Mouse (Mus musculus): Measurements from ENCODE around the gene Pced1b. TPM values are rescaled to one million over a fixed set of nuclear protein-coding genes. Genes with fewer than 3 reads are reported as not detected.
"Not testable (repeated sequence)": the region's sequence is repeated elsewhere in the genome, so short reads cannot be mapped to it uniquely, and the experiment has no call there.

Pced1b gene
- 6.6 and 8.0 TPM in 2 replicates for polyA plus RNA-seq (2015; fragmentation: Nextera tagmentation; extraction: Ambion mirVana)

DNA sequence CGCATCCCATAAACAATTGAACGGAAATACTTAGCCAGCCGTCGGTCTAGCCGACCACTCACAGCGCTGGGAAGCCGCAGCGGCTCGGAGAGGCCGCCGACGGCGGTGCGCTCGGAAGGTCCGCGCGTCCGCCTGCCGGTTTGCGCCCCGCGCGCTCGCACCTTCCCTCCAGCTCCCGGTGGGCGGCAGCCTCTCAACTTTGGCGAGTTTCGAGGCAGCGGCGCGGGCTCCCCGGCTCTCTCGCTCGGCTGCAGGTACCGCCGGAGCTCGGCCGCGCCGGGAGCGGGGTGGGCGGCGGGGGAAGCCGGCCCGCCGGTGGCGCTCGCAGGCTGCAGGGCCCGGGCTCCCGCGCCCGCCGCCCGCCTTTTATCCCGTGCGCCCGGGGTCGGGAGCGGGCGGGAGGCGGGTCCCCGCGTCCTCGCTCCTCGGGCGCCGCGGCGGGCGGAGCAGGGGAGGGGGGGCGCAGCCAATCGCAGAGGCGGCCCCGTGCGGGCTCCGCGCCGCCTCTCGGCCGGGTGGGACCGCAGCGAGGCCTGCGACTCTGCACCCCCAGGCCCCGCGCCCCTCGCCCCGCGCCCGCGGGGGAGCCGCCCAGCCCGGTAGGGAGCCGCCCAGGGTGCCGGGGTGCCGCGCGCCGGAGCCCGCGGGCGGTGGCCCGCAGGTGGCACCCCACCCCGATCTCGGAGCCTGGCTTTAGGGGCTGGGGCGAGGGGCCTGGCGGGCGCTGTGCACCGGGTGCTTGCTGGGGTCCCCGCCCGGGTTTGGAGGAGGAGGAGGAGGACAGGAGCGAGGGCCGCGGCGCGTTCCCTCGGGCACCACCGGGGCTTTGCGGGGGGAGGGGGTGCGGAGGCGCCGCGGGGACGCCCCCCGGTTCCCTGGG is at the start of gene Pced1b, which contains the start of gene Amigo2:
TSS of gene Pced1b (plus strand) at position 197 of the 880 bp plus-strand sequence.
TSS of gene Amigo2 (minus strand) at position 377 of the 880 bp plus-strand sequence.
- peak; percentile 74 for DNase-seq (ENCODE audit: low spot score)
- H3K27me3 ChIP-seq (ENCODE audit: insufficient read depth, low read length) = no peaks in the 10 kb centered on the region

DNA sequence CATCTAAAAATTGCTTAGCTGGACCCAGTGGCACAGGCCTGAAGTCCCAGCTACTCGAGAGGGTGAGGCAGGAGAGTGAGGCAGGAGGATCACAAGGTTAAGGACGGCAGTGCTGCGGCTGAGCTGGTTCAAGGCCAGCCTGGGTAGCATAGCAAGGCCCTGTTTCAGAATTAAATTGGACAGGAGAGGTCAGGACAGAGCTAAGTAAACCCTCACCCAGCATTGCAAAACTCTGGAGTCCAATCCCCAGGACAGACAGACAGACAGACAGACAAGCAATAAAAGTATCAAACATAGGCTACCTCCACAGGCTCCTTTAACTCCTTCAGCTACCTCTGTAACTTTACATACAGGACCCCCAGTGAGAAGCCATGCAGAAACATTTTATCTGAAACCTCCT is 42.0 kb upstream of the Pced1b start:
- no peak overlapping the region for H3K4me3 ChIP-seq (replicated peaks; ENCODE audit: low read depth, low read length)
- no peaks in the 10 kb centered on the region for H3K27me3 ChIP-seq (ENCODE audit: insufficient read depth, low read length)
- ATAC-seq (replicated peaks; ENCODE audit: low FRiP score, low read depth) (no peak), DNase-seq (ENCODE audit: low spot score) (no peak)
- H3K4me1 ChIP-seq (replicated peaks; ENCODE audit: insufficient read depth, low read length) = no peaks in the 10 kb centered on the region
- H3K27ac ChIP-seq = no peak overlapping the region
- no peak overlapping the region for H3K4me2 ChIP-seq (ENCODE audit: low read length)
- H3K36me3 ChIP-seq (ENCODE audit: insufficient read depth, low read length) = no peaks in the 10 kb centered on the region
- H3K9ac ChIP-seq (ENCODE audit: low read depth, low read length) = no peak overlapping the region
- no peaks in the 10 kb centered on the region for H3K9me3 ChIP-seq (replicated peaks; ENCODE audit: low read length)
- 68% methylated on average over 3 of the region's 3 CpGs for WGBS
- TF ChIP-seq CTCF (IDR thresholded peaks at IDR 0.05; ENCODE audit: low read depth) = no peak

More for the DNA sequence above, at the start of gene Pced1b, which contains the start of gene Amigo2:
- WGBS = under 1% methylated on average over 81 of the region's 125 CpGs
- ATAC-seq (replicated peaks; ENCODE audit: low FRiP score, low read depth) = peak; percentile 81
- no peak for TF ChIP-seq CTCF (IDR thresholded peaks at IDR 0.05; ENCODE audit: low read depth)
- Histone ChIP-seq H3K36me3 (ENCODE audit: insufficient read depth, low read length) (no peaks in the 10 kb centered on the region), H3K27ac (peak within 1 kb of the TSS; percentile 96), H3K9ac (ENCODE audit: low read depth, low read length) (peak within 1 kb of the TSS; percentile 97), H3K9me3 (replicated peaks; ENCODE audit: low read length) (no peaks in the 10 kb centered on the region), H3K4me3 (replicated peaks; ENCODE audit: low read depth, low read length) (peak within 1 kb of the TSS; percentile 89), H3K4me2 (ENCODE audit: low read length) (peak within 1 kb of the TSS; percentile 92), H3K4me1 (replicated peaks; ENCODE audit: insufficient read depth, low read length) (peaks cover 3% of the 10 kb centered on the region; the same call in 1 of the 2 replicates)

DNA sequence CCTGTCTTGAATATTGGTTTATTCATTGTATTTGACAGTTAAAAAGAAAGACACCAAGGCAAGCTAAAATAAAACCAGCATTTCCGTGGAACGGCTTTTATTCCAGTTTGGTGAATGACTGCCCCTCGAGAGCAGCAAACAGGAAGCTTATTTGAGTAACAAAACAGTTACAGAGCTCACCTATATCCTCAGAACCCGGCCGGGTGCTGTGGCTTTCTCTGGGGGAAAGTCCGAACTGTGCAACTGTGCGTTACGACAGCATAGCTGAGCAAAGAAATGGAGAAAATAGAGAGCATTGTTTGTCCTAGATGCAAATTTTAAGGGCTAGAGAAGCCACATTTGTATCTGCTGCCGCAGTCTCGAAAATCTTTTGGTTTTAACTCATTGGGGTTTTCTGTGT is 41.1 kb upstream of the Pced1b start:
- Histone ChIP-seq H3K4me2 (ENCODE audit: low read length) (no peak overlapping the region), H3K4me1 (replicated peaks; ENCODE audit: insufficient read depth, low read length) (no peaks in the 10 kb centered on the region), H3K27ac (no peak overlapping the region), H3K36me3 (ENCODE audit: insufficient read depth, low read length) (no peaks in the 10 kb centered on the region), H3K27me3 (ENCODE audit: insufficient read depth, low read length) (no peaks in the 10 kb centered on the region), H3K9ac (ENCODE audit: low read depth, low read length) (no peak overlapping the region), H3K9me3 (replicated peaks; ENCODE audit: low read length) (no peaks in the 10 kb centered on the region), H3K4me3 (replicated peaks; ENCODE audit: low read depth, low read length) (no peak overlapping the region)
- DNase-seq (ENCODE audit: low spot score) (no peak), ATAC-seq (replicated peaks; ENCODE audit: low FRiP score, low read depth) (no peak)
- 83% methylated on average over 10 of the region's 10 CpGs for WGBS
- no peak for TF ChIP-seq CTCF (IDR thresholded peaks at IDR 0.05; ENCODE audit: low read depth)

DNA sequence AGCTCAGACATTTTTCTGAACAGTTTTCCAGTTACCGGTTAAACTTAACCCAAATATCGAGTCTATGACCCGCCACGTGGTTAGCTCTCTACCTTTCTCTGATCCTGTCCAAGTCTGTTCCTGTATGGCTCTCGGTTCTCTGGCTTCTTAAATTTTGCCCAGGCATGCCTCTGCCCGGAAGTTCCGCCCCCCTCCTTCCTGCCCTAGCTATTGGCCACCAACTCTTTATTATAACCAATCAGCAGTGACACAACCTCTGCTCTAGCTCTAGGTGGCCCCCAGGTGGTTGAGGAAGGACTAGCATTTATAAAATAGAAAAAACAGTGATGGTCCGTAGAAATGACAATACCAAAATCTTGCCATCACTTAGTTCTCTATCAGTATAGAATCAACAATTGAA is 40.4 kb upstream of the Pced1b start:
- H3K27me3 ChIP-seq (ENCODE audit: insufficient read depth, low read length) = no peaks in the 10 kb centered on the region
- no peak overlapping the region for H3K4me2 ChIP-seq (ENCODE audit: low read length)
- DNase-seq (ENCODE audit: low spot score) (no peak), ATAC-seq (replicated peaks; ENCODE audit: low FRiP score, low read depth) (no peak)
- no peak overlapping the region for H3K9ac ChIP-seq (ENCODE audit: low read depth, low read length)
- H3K27ac ChIP-seq = no peak overlapping the region
- H3K4me3 ChIP-seq (replicated peaks; ENCODE audit: low read depth, low read length) = no peak overlapping the region
- no peaks in the 10 kb centered on the region for H3K36me3 ChIP-seq (ENCODE audit: insufficient read depth, low read length)
- 98% methylated on average over 8 of the region's 8 CpGs for WGBS
- H3K9me3 ChIP-seq (replicated peaks; ENCODE audit: low read length) = no peaks in the 10 kb centered on the region
- peak; percentile 20; the same call in 1 of the 2 replicates for TF ChIP-seq CTCF (IDR thresholded peaks at IDR 0.05; ENCODE audit: low read depth)
- H3K4me1 ChIP-seq (replicated peaks; ENCODE audit: insufficient read depth, low read length) = no peaks in the 10 kb centered on the region

DNA sequence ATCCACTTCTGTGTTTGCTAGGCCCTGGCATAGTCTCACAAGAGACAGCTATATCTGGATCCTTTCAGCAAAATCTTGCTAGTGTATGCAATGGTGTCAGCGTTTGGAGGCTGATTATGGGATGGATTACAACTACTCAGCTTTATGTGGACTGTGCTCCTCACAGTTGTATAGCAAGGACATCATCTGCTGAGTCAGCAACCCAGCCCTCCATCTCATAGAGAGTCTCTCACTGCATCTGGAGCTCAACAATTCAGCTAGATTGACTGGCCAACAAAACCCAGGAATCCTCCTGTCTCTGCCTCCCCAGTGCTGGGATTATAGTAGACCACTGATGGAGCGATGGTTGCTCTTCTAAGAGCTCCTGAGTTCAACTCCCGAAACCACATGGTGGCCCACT is 37.2 kb upstream of the Pced1b start:
- H3K27ac ChIP-seq; DNase-seq (ENCODE audit: low spot score); H3K9me3 ChIP-seq (replicated peaks; ENCODE audit: low read length); ATAC-seq (replicated peaks; ENCODE audit: low FRiP score, low read depth); H3K27me3 ChIP-seq (ENCODE audit: insufficient read depth, low read length); H3K4me1 ChIP-seq (replicated peaks; ENCODE audit: insufficient read depth, low read length); H3K4me2 ChIP-seq (ENCODE audit: low read length); H3K9ac ChIP-seq (ENCODE audit: low read depth, low read length); H3K36me3 ChIP-seq (ENCODE audit: insufficient read depth, low read length); H3K4me3 ChIP-seq (replicated peaks; ENCODE audit: low read depth, low read length): not testable (repeated sequence)
- WGBS = 86% methylated on average over 3 of the region's 3 CpGs

DNA sequence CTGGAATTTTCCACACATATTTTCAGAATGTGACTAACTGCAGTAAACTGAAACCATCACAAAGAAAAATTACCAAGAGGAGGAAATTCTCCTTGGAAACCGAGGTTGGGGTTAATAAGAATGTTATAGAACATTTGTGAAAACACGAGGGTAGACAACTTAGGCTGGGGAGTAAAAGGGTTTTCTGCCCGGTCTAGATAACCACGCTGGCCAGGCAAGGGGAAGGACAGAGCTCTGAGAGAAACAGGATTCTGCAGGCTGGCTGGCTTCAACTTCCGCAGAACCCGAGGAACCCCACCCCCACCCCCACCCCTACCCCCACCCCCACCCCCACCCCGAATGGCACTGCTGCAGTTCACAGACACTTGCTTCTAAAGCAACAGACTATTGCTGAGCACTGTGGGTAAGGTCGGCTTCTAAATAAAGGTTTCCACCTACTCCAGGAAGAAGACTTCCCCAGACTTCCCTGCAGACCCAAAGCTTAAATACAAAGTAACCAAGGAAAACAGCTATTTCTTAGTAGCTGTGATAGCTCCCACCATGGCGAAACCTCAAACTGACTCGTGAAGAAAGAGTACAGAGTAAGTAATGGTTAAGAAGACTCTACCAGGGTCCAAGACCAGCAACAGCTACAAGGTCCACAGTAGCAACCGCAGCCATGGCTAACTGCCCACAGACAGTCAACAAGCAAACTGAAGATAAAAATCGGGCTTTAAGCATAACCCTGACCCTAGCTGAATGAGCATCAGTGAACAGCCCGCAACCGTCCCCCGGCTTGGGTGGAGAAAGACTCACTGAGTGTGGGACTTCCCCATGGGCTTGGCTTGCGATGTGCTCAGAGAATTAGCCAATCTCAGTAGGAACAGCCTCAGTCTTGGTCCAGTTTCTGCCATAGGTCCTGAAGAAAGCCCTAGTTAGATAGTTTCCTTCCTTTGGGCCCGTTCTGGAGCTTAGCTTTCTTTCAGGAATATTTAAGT is 34.1 kb upstream of the Pced1b start:
- H3K4me3 ChIP-seq (replicated peaks; ENCODE audit: low read depth, low read length) = no peak overlapping the region
- no peaks in the 10 kb centered on the region for H3K36me3 ChIP-seq (ENCODE audit: insufficient read depth, low read length)
- no peak overlapping the region for H3K27ac ChIP-seq
- H3K27me3 ChIP-seq (ENCODE audit: insufficient read depth, low read length) = no peaks in the 10 kb centered on the region
- 76% methylated on average over 17 of the region's 17 CpGs for WGBS
- TF ChIP-seq CTCF (IDR thresholded peaks at IDR 0.05; ENCODE audit: low read depth) = no peak
- ATAC-seq (replicated peaks; ENCODE audit: low FRiP score, low read depth) (no peak), DNase-seq (ENCODE audit: low spot score) (no peak)
- H3K9me3 ChIP-seq (replicated peaks; ENCODE audit: low read length) = no peaks in the 10 kb centered on the region
- no peaks in the 10 kb centered on the region for H3K4me1 ChIP-seq (replicated peaks; ENCODE audit: insufficient read depth, low read length)
- H3K9ac ChIP-seq (ENCODE audit: low read depth, low read length) = no peak overlapping the region
- H3K4me2 ChIP-seq (ENCODE audit: low read length) = no peak overlapping the region

Data from kidney, postnatal 0 days (tissue).